Mouse (Mus musculus): Measurements from ENCODE around the gene Pold4.

- TF ChIP-seq CTCF (IDR thresholded peaks at IDR 0.05; ENCODE audit: control insufficient read depth, insufficient read depth, insufficient read length), result no peak
- TF ChIP-seq FOSL1 (IDR thresholded peaks at IDR 0.05; ENCODE audit: insufficient read depth, low read length, poor library complexity, severe bottlenecking), result no peak
- no peak for TF ChIP-seq USF1 (IDR thresholded peaks at IDR 0.05; ENCODE audit: low read depth)
- no peak for TF ChIP-seq CEBPB (IDR thresholded peaks at IDR 0.05; ENCODE audit: low read depth)
- no peak for TF ChIP-seq MAX (IDR thresholded peaks at IDR 0.05)
- no peak for TF ChIP-seq MYOG (IDR thresholded peaks at IDR 0.05; ENCODE audit: control insufficient read depth, extremely low read depth, insufficient read length)
- TF ChIP-seq MYOD1 (IDR thresholded peaks at IDR 0.05; ENCODE audit: control insufficient read depth, insufficient read length, low read depth), result no peak
These were observed 2.8 kb upstream of the Pold4 start for GRCm38 (mm10) chr19:4228891-4229290.
